Mouse (Mus musculus) adipose tissue, adult 10 weeks (tissue): ENCODE data around the gene Tnn. TPM values are rescaled to one million over a fixed set of nuclear protein-coding genes. Genes with fewer than 3 reads are reported as not detected.

Experiments
- polyA plus RNA-seq: library from polyadenylated mRNA; stranded (reverse); fragments of 350-450 nt; fragmentation: Illumina TruSeq; extraction: RNeasy Lipid Tissue Mini Kit (QIAGEN cat#74804); gene quantifications from one replicate; pipeline ENCODE4 v1.2.3, GENCODE M21; 2014; ENCODE audit warnings: low read depth, low replicate concordance

Tnn gene
- not detected for polyA plus RNA-seq

GRCm38 (mm10) chr1:160153480-160153879 lies at the start of gene Tnn:
Gene Tnn, minus strand, starts transcription at chr1:160153580.

GRCm38 (mm10) chr1:160194529-160195336 lies 41.4 kb upstream of the Tnn start, which contains the start of gene Mrps14:
Gene Mrps14, plus strand, starts transcription at chr1:160195215.

GRCm38 (mm10) chr1:160044237-160045021 lies 109.0 kb downstream of the Tnn start, which contains the start of gene 4930523C07Rik:
Gene 4930523C07Rik, plus strand, starts transcription at chr1:160044382.

Other genes starting within 250 kb of the Tnn start
- gene 4930523C07Rik, start 109.2 kb downstream of the Tnn start, polyA plus RNA-seq: 26.7 TPM
- gene Mrps14, start 41.6 kb upstream of the Tnn start, polyA plus RNA-seq: 74.2 TPM
- 35.6 TPM for gene Cacybp, start 59.3 kb upstream of the Tnn start, polyA plus RNA-seq